Mouse (Mus musculus) heart, postnatal 0 days (tissue): ENCODE measurements at regions not wholly inside any gene's neighbourhood (a gene's known extent, or its start where the extent isn't known, plus 50 kb on each side); places are given as distances from the start of the nearest gene placed in this dataset.

Experiments
- CTCF ChIP-seq: IDR thresholded peaks from 2 replicates; pipeline ENCODE4 v1.5.1; 2016; ENCODE audit warnings: antibody characterized with exemption, control low read depth, low read depth
- EP300 ChIP-seq: IDR thresholded peaks from 2 replicates; pipeline ENCODE4 v1.6.1; 2016; ENCODE audit warnings: antibody characterized with exemption, low read depth

DNA sequence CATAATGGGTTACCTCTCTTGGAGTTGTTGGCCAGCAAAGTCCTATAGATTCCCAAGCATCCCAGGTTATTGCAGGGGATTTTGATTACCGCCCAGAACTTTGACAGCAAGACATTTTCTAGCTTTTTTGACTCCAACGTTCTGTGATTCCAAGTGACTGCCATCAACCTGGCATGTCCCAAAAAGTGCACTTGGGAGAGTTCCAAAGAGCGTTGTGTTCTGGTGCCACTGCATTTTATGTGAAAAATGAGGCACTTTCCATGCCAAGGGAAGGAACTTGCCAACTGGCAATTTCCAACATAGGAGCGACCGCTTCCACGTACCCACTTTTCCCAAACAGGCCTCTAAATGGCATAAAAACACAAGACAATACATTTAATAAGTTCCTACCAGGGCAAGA lies 57.7 kb upstream of the Stxbp5l start:
- TF ChIP-seq EP300: no peak
- TF ChIP-seq CTCF: no peak
